Comparison of ENCODE assay signal across 18 mouse cellular contexts in the genomic region with DNA sequence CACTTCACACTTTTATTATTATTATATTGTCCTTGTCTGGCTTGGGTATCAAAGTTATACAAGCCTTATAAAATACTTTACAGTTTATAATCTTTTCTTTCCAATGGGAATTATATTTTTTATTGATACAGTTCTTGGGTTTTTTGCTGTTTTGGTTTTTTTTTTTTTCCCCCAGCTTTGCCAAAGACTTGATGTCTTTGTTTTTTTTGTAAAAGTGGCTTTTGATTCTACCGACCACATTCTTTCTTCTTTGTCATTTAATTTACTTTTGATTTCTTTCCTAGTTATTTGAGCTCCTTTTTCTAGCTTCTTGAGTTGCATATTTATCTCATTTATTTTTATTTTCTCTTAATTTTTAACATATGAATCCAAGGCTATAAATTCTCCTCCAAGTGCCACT. TPM values are rescaled to one million over a fixed set of nuclear protein-coding genes. Genes with fewer than 3 reads are reported as not detected.
"Had no signal": no experiment of that assay in that cellular context is flagged by ENCODE, and none has a peak within 500 bp of the region (broad histone marks: within the 10 kb centered on the region; RNA-seq: fewer than 3 reads in every experiment).

No protein-coding gene starts in this region.

- H3K4me2 ChIP-seq: limb, embryonic 12.5 days; liver, embryonic 13.5 days; midbrain, embryonic 12.5 days had no signal

- H3K9ac ChIP-seq: limb, embryonic 12.5 days; liver, embryonic 13.5 days; midbrain, embryonic 12.5 days had no signal

- H3K36me3 ChIP-seq: limb, embryonic 12.5 days; liver, embryonic 13.5 days; midbrain, embryonic 12.5 days had no signal

- DNase-seq: kidney, adult 2 months; kidney, postnatal 25 days; layer of hippocampus, postnatal 36 days; liver, embryonic 13.5 days; lung, adult 2 months; lung, postnatal 14 days; lung, postnatal 4 days; thymus, adult 18-20 months; thymus, postnatal 36 days had no signal

- H3K4me3 ChIP-seq: left cerebral cortex, adult 2 months; limb, embryonic 12.5 days; liver, embryonic 13.5 days; midbrain, embryonic 12.5 days had no signal

- H3K9me3 ChIP-seq: liver, embryonic 13.5 days; midbrain, embryonic 12.5 days had no signal

- H3K4me1 ChIP-seq: limb, embryonic 12.5 days; liver, embryonic 13.5 days; midbrain, embryonic 12.5 days had no signal

- H3K27me3 ChIP-seq: limb, embryonic 12.5 days; midbrain, embryonic 12.5 days had no signal

- H3K27ac ChIP-seq: kidney, postnatal 0 days; left cerebral cortex, adult 2 months; limb, embryonic 12.5 days; liver, embryonic 13.5 days; midbrain, embryonic 12.5 days had no signal

- ATAC-seq: intestine, postnatal 0 days had no signal

RNA-seq across cellular contexts. Expression of a gene that starts 5.7 kb away (rescaled TPM):
- total RNA-seq: megakaryocyte progenitor cell, adult 5-6 weeks; megakaryocyte-erythroid progenitor cell, adult 5-6 weeks had no signal
- polyA plus RNA-seq: liver, adult 2 months; spleen, adult 2 months had no signal

RNA-seq across cellular contexts. Expression of a gene that starts 5.8 kb away (rescaled TPM):
- total RNA-seq: megakaryocyte progenitor cell, adult 5-6 weeks; megakaryocyte-erythroid progenitor cell, adult 5-6 weeks had no signal

RNA-seq across cellular contexts. Expression of a gene that starts 39.8 kb away (rescaled TPM):
- total RNA-seq: megakaryocyte progenitor cell, adult 5-6 weeks; megakaryocyte-erythroid progenitor cell, adult 5-6 weeks had no signal
